ENCODE assay signal across 24 mouse cellular contexts in genomic region chr1:80362946-80363345, GRCm38 (mm10). TPM values are rescaled to one million over a fixed set of nuclear protein-coding genes. Genes with fewer than 3 reads are reported as not detected.
DNase-seq lines count a peak whose midpoint lies in the region; ATAC-seq lines count a peak whose summit lies in the region.
"Had no signal": no experiment of that assay in that cellular context is flagged by ENCODE, and none has a peak within 500 bp of the region (broad histone marks: within the 10 kb centered on the region; RNA-seq: fewer than 3 reads in every experiment).

No protein-coding gene starts in this region.

- peak; percentile 8 for DNase-seq in Muller cell, postnatal 12 days (ENCODE audit: inconsistent ontology term)
- peak; percentile 31 for DNase-seq in cerebellum, adult 11 months
- DNase-seq in cerebellum, adult 9-11 months = peak; percentile 72
- no peak for DNase-seq in gastrocnemius, postnatal 25 days
- DNase-seq in forebrain, embryonic 11.5 days (ENCODE audit: low spot score) = no peak
- DNase-seq: adrenal gland, postnatal 14 days; forebrain, postnatal 0 days; gastrocnemius, postnatal 14 days; heart, adult 2 months; heart, postnatal 14 days; kidney, adult 18-20 months; liver, postnatal 0 days; midbrain, embryonic 14.5 days; right cerebral cortex, postnatal 14 days had no signal

- H3K36me3 ChIP-seq in midbrain, embryonic 13.5 days = no peaks in the 10 kb centered on the region
- H3K36me3 ChIP-seq in forebrain, embryonic 11.5 days (ENCODE audit: control insufficient read depth, insufficient read depth, low read length) = no peaks in the 10 kb centered on the region
- H3K36me3 ChIP-seq: embryonic facial prominence, embryonic 15.5 days; heart, embryonic 13.5 days; limb, embryonic 12.5 days had no signal

- H3K9me3 ChIP-seq in midbrain, embryonic 13.5 days = no peaks in the 10 kb centered on the region
- no peaks in the 10 kb centered on the region for H3K9me3 ChIP-seq in forebrain, embryonic 11.5 days (ENCODE audit: control insufficient read depth, low read length)
- H3K9me3 ChIP-seq: embryonic facial prominence, embryonic 15.5 days; heart, embryonic 13.5 days; limb, embryonic 12.5 days had no signal

- H3K4me2 ChIP-seq in midbrain, embryonic 13.5 days (replicated peaks) = no peak overlapping the region
- no peak overlapping the region for H3K4me2 ChIP-seq in forebrain, embryonic 11.5 days (ENCODE audit: low read depth, low read length, severe bottlenecking)
- H3K4me2 ChIP-seq: embryonic facial prominence, embryonic 15.5 days; heart, embryonic 13.5 days; hindbrain, embryonic 14.5 days; limb, embryonic 12.5 days; liver, embryonic 11.5 days had no signal

- no peak overlapping the region for H3K9ac ChIP-seq in midbrain, embryonic 13.5 days (replicated peaks)
- no peak overlapping the region for H3K9ac ChIP-seq in forebrain, embryonic 11.5 days (ENCODE audit: low read length)
- H3K9ac ChIP-seq: embryonic facial prominence, embryonic 15.5 days; forebrain, postnatal 0 days; heart, embryonic 13.5 days; hindbrain, embryonic 14.5 days; limb, embryonic 12.5 days; liver, postnatal 0 days had no signal

- ATAC-seq in hematopoietic stem cell, adult 5-6 weeks (replicated peaks in 1 of 2; ENCODE audit: insufficient read depth in 1 of 2, low FRiP score in 2 of 2, low TSS enrichment in 1 of 2, low read depth in 1 of 2, poor library complexity in 2 of 2, severe bottlenecking in 2 of 2) = peak; percentile 48 to 56; a peak in 2 of 4 replicates
- ATAC-seq in midbrain, embryonic 13.5 days = no peak
- no peak for ATAC-seq in forebrain, embryonic 11.5 days (replicated peaks; ENCODE audit: low FRiP score)
- ATAC-seq: activated CD4-positive, CD25-positive, alpha-beta regulatory T cell, adult 4 months; forebrain, postnatal 0 days; inflammation-experienced regulatory T-cells, adult 6 months; liver, postnatal 0 days; lung, postnatal 0 days had no signal

- no peaks in the 10 kb centered on the region for H3K27me3 ChIP-seq in midbrain, embryonic 13.5 days
- no peaks in the 10 kb centered on the region for H3K27me3 ChIP-seq in forebrain, embryonic 11.5 days (ENCODE audit: control insufficient read depth, insufficient read depth, low read length)
- H3K27me3 ChIP-seq: embryonic facial prominence, embryonic 15.5 days; heart, embryonic 13.5 days; limb, embryonic 12.5 days had no signal

- no peak overlapping the region for H3K27ac ChIP-seq in midbrain, embryonic 13.5 days
- H3K27ac ChIP-seq in forebrain, embryonic 11.5 days (ENCODE audit: low read depth, low read length) = no peak overlapping the region
- H3K27ac ChIP-seq: embryonic facial prominence, embryonic 15.5 days; heart, adult 2 months; heart, embryonic 13.5 days; hindbrain, embryonic 14.5 days; limb, embryonic 12.5 days had no signal

- H3K4me1 ChIP-seq in midbrain, embryonic 13.5 days (replicated peaks) = no peaks in the 10 kb centered on the region
- no peaks in the 10 kb centered on the region for H3K4me1 ChIP-seq in forebrain, embryonic 11.5 days (replicated peaks; ENCODE audit: control insufficient read depth, insufficient read depth, low read length)
- H3K4me1 ChIP-seq: embryonic facial prominence, embryonic 15.5 days; heart, embryonic 13.5 days; limb, embryonic 12.5 days had no signal

- WGBS in midbrain, embryonic 13.5 days = 94% methylated on average over 2 of the region's 2 CpGs
- 86% methylated on average over 2 of the region's 2 CpGs for WGBS in forebrain, embryonic 11.5 days

- H3K4me3 ChIP-seq in midbrain, embryonic 13.5 days (replicated peaks) = no peak overlapping the region
- H3K4me3 ChIP-seq in forebrain, embryonic 11.5 days (ENCODE audit: low read depth, low read length) = no peak overlapping the region
- H3K4me3 ChIP-seq: embryonic facial prominence, embryonic 15.5 days; heart, adult 2 months; heart, embryonic 13.5 days; limb, embryonic 12.5 days had no signal

RNA-seq across cellular contexts. Expression of gene Cul3, which starts 22.7 kb away (rescaled TPM):
- total RNA-seq in hematopoietic stem cell, adult 5-6 weeks (2017) = 298 and 367 TPM in 2 replicates
- polyA plus RNA-seq in midbrain, embryonic 13.5 days (2015; fragmentation: Nextera tagmentation; extraction: Ambion mirVana) = 33.5 and 36.6 TPM in 2 replicates
- total RNA-seq in gastrocnemius, postnatal 25 days (2021) = 100 to 1,000 TPM; 181 to 223 TPM
- polyA plus RNA-seq in forebrain, embryonic 11.5 days (2014; fragmentation: Nextera tagmentation; extraction: Ambion mirVana) = 47.9 and 51.7 TPM in 2 replicates

Comparison
In these comparisons a context has a peak if more than half of its experiments do, and no peak if none do; other contexts are left out.
1. DNase-seq: peak in Muller cell, postnatal 12 days (single experiment), cerebellum, adult 11 months (single experiment) and cerebellum, adult 9-11 months (single experiment); none in gastrocnemius, postnatal 25 days (single experiment) and forebrain, embryonic 11.5 days (single experiment).
2. ATAC-seq: peak in hematopoietic stem cell, adult 5-6 weeks (2 of 2); none in midbrain, embryonic 13.5 days (single experiment) and forebrain, embryonic 11.5 days (single experiment).